Mouse (Mus musculus) CH12.LX (cell line): ENCODE measurements around the gene Rnf115. TPM values are rescaled to one million over a fixed set of nuclear protein-coding genes. Genes with fewer than 3 reads are reported as not detected.

ENCODE experiments used
- DNase-seq: peaks from one replicate; pipeline ENCODE4 v3.0.0-alpha.2; 2013; ENCODE audit errors: extremely low read depth
- H3K27ac ChIP-seq: 2 replicates; pipeline ENCODE4 v1.5.1; 2012; ENCODE audit warnings: low read depth, mild to moderate bottlenecking, control low read depth, moderate library complexity; ENCODE audit not compliant: insufficient read depth
- H3K27me3 ChIP-seq: replicated peaks from 2 replicates; pipeline ENCODE3; 2012; ENCODE audit warnings: inconsistent platforms
- H3K36me3 ChIP-seq, 2 experiments: replicated peaks in 1 of 2; 2 replicates each; pipeline versions ENCODE3 to v1.6.1; 2012; ENCODE audit warnings: inconsistent platforms in 1 of 2, low read length in 1 of 2, mild to moderate bottlenecking in 1 of 2, mixed read lengths in 1 of 2, moderate library complexity in 1 of 2; ENCODE audit not compliant: control insufficient read depth in 1 of 2, insufficient read depth in 1 of 2
- H3K4me1 ChIP-seq, 2 experiments: 2 replicates each; pipeline ENCODE4 v1.6.1; 2012; ENCODE audit warnings: inconsistent platforms in 1 of 2, moderate library complexity in 1 of 2; ENCODE audit not compliant: insufficient read depth in 2 of 2, control insufficient read depth in 1 of 2
- H3K4me2 ChIP-seq: 2 replicates; pipeline ENCODE4 v1.6.1; 2012; ENCODE audit warnings: low read depth, mild to moderate bottlenecking, control low read depth; ENCODE audit not compliant: poor library complexity, insufficient read depth, severe bottlenecking
- H3K4me3 ChIP-seq, 3 experiments: fragments of 150-350 bp in 1 of 3; sonication (generic) in 1 of 3; replicated peaks in 1 of 3; 2 replicates each; pipeline versions ENCODE3 to v1.5.1; 2011 to 2012; ENCODE audit warnings: low read depth in 2 of 3, low read length in 2 of 3, mild to moderate bottlenecking in 2 of 3, moderate library complexity in 2 of 3, control low read depth in 1 of 3, improper control_type of control experiment in 1 of 3, inconsistent platforms in 1 of 3, mixed read lengths in 1 of 3; ENCODE audit not compliant: poor library complexity in 1 of 3
- H3K79me2 ChIP-seq: replicated peaks from 2 replicates; pipeline ENCODE4 v1.6.1; 2012; ENCODE audit warnings: mild to moderate bottlenecking, moderate library complexity; ENCODE audit not compliant: control insufficient read depth, poor library complexity, insufficient read depth, severe bottlenecking; ENCODE audit errors: extremely low read depth
- H3K9ac ChIP-seq: 2 replicates; pipeline ENCODE4 v1.6.1; 2012; ENCODE audit warnings: low read depth, mild to moderate bottlenecking, control low read depth, moderate library complexity; ENCODE audit not compliant: insufficient read depth
- H3K9me3 ChIP-seq: replicated peaks from 2 replicates; pipeline ENCODE3; 2012; ENCODE audit warnings: low read length, inconsistent platforms, mixed read lengths
- BHLHE40 ChIP-seq: IDR thresholded peaks from 2 replicates; pipeline ENCODE4 v1.6.1; 2011; ENCODE audit warnings: mild to moderate bottlenecking, low read depth, low read length, improper control_type of control experiment
- CHD2 ChIP-seq: IDR thresholded peaks from 2 replicates; pipeline ENCODE4 v1.6.1; 2011; ENCODE audit warnings: low read length, improper control_type of control experiment
- CTCF ChIP-seq, 2 experiments: IDR thresholded peaks in 1 of 2; conservative IDR thresholded peaks in 1 of 2; 2 replicates each; pipeline ENCODE4 v1.5.1; 2011 to 2012; ENCODE audit warnings: low read depth in 2 of 2, low read length in 2 of 2, improper control_type of control experiment in 1 of 2, inconsistent platforms in 1 of 2, mild to moderate bottlenecking in 1 of 2, moderate library complexity in 1 of 2
- E2F4 ChIP-seq: IDR thresholded peaks from 2 replicates; pipeline ENCODE4 v1.6.1; 2011; ENCODE audit warnings: low read depth, low read length, improper control_type of control experiment; ENCODE audit not compliant: insufficient replicate concordance
- ELF1 ChIP-seq: IDR thresholded peaks from 2 replicates; pipeline ENCODE4 v1.6.1; 2014; ENCODE audit warnings: low read depth, mild to moderate bottlenecking, inconsistent platforms, low read length, improper control_type of control experiment
- GABPA ChIP-seq: IDR thresholded peaks from 2 replicates; pipeline ENCODE4 v1.6.1; 2012; ENCODE audit warnings: low read depth, low read length, improper control_type of control experiment, inconsistent platforms; ENCODE audit not compliant: insufficient replicate concordance
- JUN ChIP-seq: IDR thresholded peaks from 2 replicates; pipeline ENCODE4 v1.6.1; 2011; ENCODE audit warnings: low read depth, mild to moderate bottlenecking, low read length, improper control_type of control experiment, moderate library complexity; ENCODE audit not compliant: insufficient read depth
- MAX ChIP-seq: IDR thresholded peaks from 2 replicates; pipeline ENCODE4 v1.6.1; 2011; ENCODE audit warnings: low read length, improper control_type of control experiment
- MAZ ChIP-seq: IDR thresholded peaks from 2 replicates; pipeline ENCODE4 v1.6.1; 2012; ENCODE audit warnings: low read depth, mild to moderate bottlenecking, inconsistent platforms, low read length, improper control_type of control experiment, moderate library complexity
- MEF2A ChIP-seq: IDR thresholded peaks from 2 replicates; pipeline ENCODE4 v1.6.1; 2014; ENCODE audit warnings: low read depth, mild to moderate bottlenecking, inconsistent platforms, low read length, improper control_type of control experiment, borderline replicate concordance
- MYC ChIP-seq: IDR thresholded peaks from 2 replicates; pipeline ENCODE4 v1.6.1; 2011; ENCODE audit warnings: low read depth, mild to moderate bottlenecking, improper control_type of control experiment, low read length
- NELFE ChIP-seq: IDR thresholded peaks from 2 replicates; pipeline ENCODE4 v1.6.1; 2011; ENCODE audit warnings: low read depth, low read length, improper control_type of control experiment
- NRF1 ChIP-seq: IDR thresholded peaks from 2 replicates; pipeline ENCODE4 v1.6.1; 2014; ENCODE audit warnings: low read depth, mild to moderate bottlenecking, inconsistent platforms, low read length, improper control_type of control experiment, moderate library complexity
- POLR2A ChIP-seq: IDR thresholded peaks from 2 replicates; pipeline ENCODE4 v1.6.1; 2011; ENCODE audit warnings: low read depth, mild to moderate bottlenecking, improper control_type of control experiment, low read length
- RAD21 ChIP-seq: IDR thresholded peaks from 2 replicates; pipeline ENCODE4 v1.6.1; 2011; ENCODE audit warnings: low read depth, mild to moderate bottlenecking, low read length, improper control_type of control experiment, moderate library complexity
- RCOR1 ChIP-seq: conservative IDR thresholded peaks from 2 replicates; pipeline ENCODE4 v1.6.1; 2012; ENCODE audit warnings: low read depth, mild to moderate bottlenecking, inconsistent platforms, low read length, improper control_type of control experiment
- SMC3 ChIP-seq: IDR thresholded peaks from 2 replicates; pipeline ENCODE4 v1.6.1; 2011; ENCODE audit warnings: low read depth, low read length, improper control_type of control experiment
- TBP ChIP-seq: conservative IDR thresholded peaks from 2 replicates; pipeline ENCODE4 v1.6.1; 2011; ENCODE audit warnings: low read depth, low read length, improper control_type of control experiment
- ZC3H11A ChIP-seq: IDR thresholded peaks from 2 replicates; pipeline ENCODE4 v1.6.1; 2012; ENCODE audit warnings: low read depth, mild to moderate bottlenecking, inconsistent platforms, low read length, improper control_type of control experiment
- ZKSCAN1 ChIP-seq: IDR thresholded peaks from 2 replicates; pipeline ENCODE4 v1.6.1; 2012; ENCODE audit warnings: low read depth, inconsistent platforms, low read length, improper control_type of control experiment, borderline replicate concordance
- ZMIZ1 ChIP-seq: IDR thresholded peaks from 2 replicates; pipeline ENCODE4 v1.6.1; 2012; ENCODE audit warnings: low read depth, mild to moderate bottlenecking, inconsistent platforms, low read length, improper control_type of control experiment
- ZNF384 ChIP-seq: IDR thresholded peaks from 2 replicates; pipeline ENCODE4 v1.6.1; 2012; ENCODE audit warnings: low read depth, low read length, improper control_type of control experiment, inconsistent platforms
- dilution Hi-C: fragments of 300-500 bp; cut with MboI; formaldehyde crosslinking; loops from 2 replicates; pipeline ENCODE4 v1.14.3; 2020; ENCODE audit warnings: low sequenced_read_pairs; ENCODE audit not compliant: extremely low pct_unique_long_range_greater_than_20kb, extremely low pct_ligation_motif_present
- in situ Hi-C: fragments of 300-500 bp; cut with MboI; formaldehyde crosslinking; loops from 3 replicates; pipeline ENCODE4 v1.14.3; 2019; ENCODE audit warnings: low sequenced_read_pairs, low pct_ligation_motif_present, low pct_unique_long_range_greater_than_20kb, mixed read lengths
- polyA plus RNA-seq: library from polyadenylated mRNA; unstranded; fragments of >175 nt; gene quantifications from 2 replicates; pipeline ENCODE4 v1.2.1, GENCODE M21; 2012; ENCODE audit warnings: low read depth; ENCODE audit not compliant: insufficient read length
- total RNA-seq, 2 experiments: library from RNA; depleted of rRNA; stranded (reverse); fragments of 300-350 nt in 1 of 2; fragments of >200 nt in 1 of 2; gene quantifications; 2 replicates each; pipeline ENCODE4 v1.2.3; 2012 to 2014

The Rnf115 gene
- total and polyA plus RNA-seq, 3 experiments, result 25.8 to 79.3 (median 64.7) TPM

- in situ Hi-C loops, result no loop called here
- Histone ChIP-seq H3K9ac (no peak overlapping the region), H3K27me3 (no peaks in the 10 kb centered on the region), H3K4me3 (no peak overlapping the region), H3K27ac (no peak overlapping the region), H3K9me3 (no peaks in the 10 kb centered on the region), H3K79me2 (0 out of 2 replicates have a peak, but pooled peaks cover 5% of the 10 kb centered on the region), H3K4me1 (peaks cover 4 to 39% of the 10 kb centered on the region in 2 experiments), H3K36me3 (peaks cover 3 to 38% of the 10 kb centered on the region in 2 experiments), H3K4me2 (no peak overlapping the region)
- TF ChIP-seq NRF1 (no peak), NELFE (no peak), RCOR1 (no peak), ZC3H11A (no peak), GABPA (no peak), E2F4 (no peak), RAD21 (peak; percentile 14), CTCF (conservative IDR thresholded peaks at IDR 0.05 in 1 of 2, IDR thresholded peaks at IDR 0.05 in 1 of 2; ENCODE audit: low read depth in 2 of 2, low read length in 2 of 2) (peak in 1 of 2 experiments; percentile 25; a peak in 1 of 4 replicates)
- dilution Hi-C loops, result no loop called here
- DNase-seq, result no peak
These were observed 45.5 kb downstream of the Rnf115 start for GRCm38 (mm10) chr3:96772949-96773348.

- Histone ChIP-seq H3K9me3 (no peaks in the 10 kb centered on the region), H3K79me2 (0 out of 2 replicates have a peak, but pooled peaks cover 5% of the 10 kb centered on the region), H3K4me2 (no peak overlapping the region), H3K4me3 (no peak overlapping the region), H3K27me3 (no peaks in the 10 kb centered on the region), H3K9ac (no peak overlapping the region), H3K36me3 (peaks cover 3 to 42% of the 10 kb centered on the region in 2 experiments), H3K27ac (no peak overlapping the region), H3K4me1 (peaks cover 0 to 22% of the 10 kb centered on the region in 2 experiments; a peak in 2 of 4 replicates)
- in situ Hi-C loops, result no loop called here
- no peak for DNase-seq
- dilution Hi-C loops, result no loop called here
- TF ChIP-seq POLR2A, result no peak
- TF ChIP-seq MAZ, result no peak
- TF ChIP-seq ZKSCAN1, result no peak
- TF ChIP-seq MYC, result no peak
- TF ChIP-seq CHD2, result no peak
- TF ChIP-seq E2F4, result no peak
- no peak for TF ChIP-seq NELFE
- TF ChIP-seq JUN, result no peak
- TF ChIP-seq MAX, result no peak
- no peak for TF ChIP-seq BHLHE40
- no peak for TF ChIP-seq ELF1
- TF ChIP-seq ZNF384, result no peak
- TF ChIP-seq MEF2A, result no peak
- TF ChIP-seq GABPA, result no peak
- TF ChIP-seq SMC3, result no peak
- no peak for TF ChIP-seq ZMIZ1
- no peak for TF ChIP-seq TBP
These were observed 49.7 kb downstream of the Rnf115 start for GRCm38 (mm10) chr3:96777120-96777519.
